In the genomic region with DNA sequence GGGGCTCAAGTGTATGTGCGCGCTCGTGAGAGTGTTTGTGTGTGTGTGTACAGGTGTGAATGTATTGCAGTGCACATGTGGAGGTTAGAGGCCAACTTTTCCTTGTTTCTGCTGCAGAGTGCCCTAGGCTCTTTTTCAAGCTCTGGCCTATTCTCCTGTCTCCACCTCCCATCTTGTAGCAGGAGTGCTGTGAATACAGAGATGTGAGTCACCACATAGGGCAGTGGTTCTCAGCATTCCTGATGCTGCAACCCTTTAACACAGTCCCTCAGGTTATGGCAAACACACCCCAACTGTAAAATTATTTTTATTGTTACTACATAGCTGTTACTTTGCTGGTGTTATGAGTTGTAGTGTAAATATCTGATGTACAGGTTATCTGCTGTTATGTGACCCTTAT, we compare ENCODE assay signal across 21 mouse cellular contexts. TPM values are rescaled to one million over a fixed set of nuclear protein-coding genes. Genes with fewer than 3 reads are reported as not detected.
DNase-seq lines count a peak whose midpoint lies in the region; ATAC-seq and TF ChIP-seq lines count a peak whose summit lies in the region.
"Had no signal": no experiment of that assay in that cellular context is flagged by ENCODE, and none has a peak within 500 bp of the region (broad histone marks: within the 10 kb centered on the region; RNA-seq: fewer than 3 reads in every experiment).

No protein-coding gene starts in this region.

- DNase-seq in 3134 (ENCODE audit: extremely low read depth, insufficient read length, low spot score) (peak; percentile 28), 3T3-L1 (ENCODE audit: low read depth, low spot score) (peak; percentile 87), Patski (ENCODE audit: low read depth, low spot score) (no peak)
- no peak for DNase-seq in lung, postnatal 0 days (ENCODE audit: low spot score)
- DNase-seq in lung, adult 18-20 months = no peak
- DNase-seq in heart, adult 9 months (ENCODE audit: low spot score in 2 of 2) = no peak
- DNase-seq: adrenal gland, adult 8-10 months; adrenal gland, postnatal 14 days; adrenal gland, postnatal 36 days; cerebellum, adult 11-12 months; cerebellum, adult 2 months; cerebellum, adult 9-10 months; cerebellum, postnatal 10 days; cerebellum, postnatal 25 days had no signal

- CTCF ChIA-PET in Patski (lab: Charles Lee) = no interaction called here

- ATAC-seq in Patski = peak; percentile 62
- no peak for ATAC-seq in lung, postnatal 0 days
- ATAC-seq: forebrain, embryonic 14.5 days; forebrain, embryonic 16.5 days had no signal

- H3K27ac ChIP-seq in lung, postnatal 0 days (ENCODE audit: low read length) = no peak overlapping the region
- H3K27ac ChIP-seq: embryonic facial prominence, embryonic 10.5 days; embryonic facial prominence, embryonic 12.5 days; forebrain, embryonic 10.5 days; forebrain, embryonic 12.5 days had no signal

- no peak overlapping the region for H3K4me3 ChIP-seq in lung, postnatal 0 days (ENCODE audit: low read depth, low read length)
- H3K4me3 ChIP-seq: embryonic facial prominence, embryonic 10.5 days; embryonic facial prominence, embryonic 12.5 days; erythroblast, embryonic 14.5 days; forebrain, embryonic 10.5 days; forebrain, embryonic 12.5 days had no signal

- 94% methylated on average over 3 of the region's 3 CpGs for WGBS in lung, postnatal 0 days

- peaks cover 14% of the 10 kb centered on the region; the same call in 1 of the 2 replicates for H3K36me3 ChIP-seq in lung, postnatal 0 days (ENCODE audit: insufficient read depth, low read length)

- TF ChIP-seq CTCF in Patski (IDR thresholded peaks at IDR 0.05) = no peak
- TF ChIP-seq CTCF in lung, postnatal 0 days (IDR thresholded peaks at IDR 0.05) = no peak

- POLR2A ChIA-PET in Patski (lab: Charles Lee) = interaction anchor here (0.6 kb wide), 1 partner anchor 29 kb away, joined by 3 read pairs; no protein-coding TSS in a partner anchor

- no peak for TF ChIP-seq EP300 in lung, postnatal 0 days (IDR thresholded peaks at IDR 0.05)

- H3K4me1 ChIP-seq in lung, postnatal 0 days (ENCODE audit: insufficient read depth, low read depth, low read length) = no peaks in the 10 kb centered on the region
- H3K4me1 ChIP-seq: embryonic facial prominence, embryonic 12.5 days; forebrain, embryonic 10.5 days; forebrain, embryonic 12.5 days had no signal

- H3K27me3 ChIP-seq in Patski = no peaks in the 10 kb centered on the region
- H3K27me3 ChIP-seq in lung, postnatal 0 days (replicated peaks; ENCODE audit: insufficient read depth, low read length) = no peaks in the 10 kb centered on the region
- H3K27me3 ChIP-seq: embryonic facial prominence, embryonic 12.5 days; forebrain, embryonic 12.5 days had no signal

- H3K9ac ChIP-seq in lung, postnatal 0 days (replicated peaks; ENCODE audit: low read depth) = no peak overlapping the region
- H3K9ac ChIP-seq: embryonic facial prominence, embryonic 12.5 days; forebrain, embryonic 12.5 days had no signal

- in situ Hi-C loops in Patski (cut with MboI; ENCODE audit: low pct_unique_long_range_greater_than_20kb) = no loop called here

- no peak overlapping the region for H3K4me2 ChIP-seq in lung, postnatal 0 days (replicated peaks; ENCODE audit: low read depth, low read length)
- H3K4me2 ChIP-seq: embryonic facial prominence, embryonic 12.5 days; forebrain, embryonic 12.5 days had no signal

- no peaks in the 10 kb centered on the region for H3K9me3 ChIP-seq in lung, postnatal 0 days (ENCODE audit: low read length)
- H3K9me3 ChIP-seq: embryonic facial prominence, embryonic 10.5 days; embryonic facial prominence, embryonic 12.5 days; forebrain, embryonic 10.5 days; forebrain, embryonic 12.5 days had no signal

RNA-seq across cellular contexts. Expression of a gene that starts 13.3 kb away (rescaled TPM):
- 57.3 TPM for polyA plus RNA-seq in Patski (2021)
- 27.4 and 27.6 TPM in 2 replicates for polyA plus RNA-seq in lung, postnatal 0 days (2015; fragmentation: Nextera tagmentation; extraction: Ambion mirVana)

RNA-seq across cellular contexts. Expression of a gene that starts 13.4 kb away (rescaled TPM):
- 14.0 TPM for polyA plus RNA-seq in Patski (2021)
- polyA plus RNA-seq in lung, postnatal 0 days (2015; fragmentation: Nextera tagmentation; extraction: Ambion mirVana) = 3.7 and 4.8 TPM in 2 replicates

Comparison
In these comparisons a context has a peak if more than half of its experiments do, and no peak if none do; other contexts are left out.
1. DNase-seq: peak in 3134 (single experiment) and 3T3-L1 (single experiment); none in Patski (single experiment), lung, postnatal 0 days (single experiment), lung, adult 18-20 months (0 of 2) and heart, adult 9 months (0 of 2).